Mouse (Mus musculus): ENCODE measurements around the gene Nfib. TPM values are rescaled to one million over a fixed set of nuclear protein-coding genes. Genes with fewer than 3 reads are reported as not detected.
A peak's percentile ranks its signal among the peaks of the same experiment; 100 is the strongest.

Nfib gene
- polyA plus RNA-seq, 1 experiment, result 4.8 TPM

DNA sequence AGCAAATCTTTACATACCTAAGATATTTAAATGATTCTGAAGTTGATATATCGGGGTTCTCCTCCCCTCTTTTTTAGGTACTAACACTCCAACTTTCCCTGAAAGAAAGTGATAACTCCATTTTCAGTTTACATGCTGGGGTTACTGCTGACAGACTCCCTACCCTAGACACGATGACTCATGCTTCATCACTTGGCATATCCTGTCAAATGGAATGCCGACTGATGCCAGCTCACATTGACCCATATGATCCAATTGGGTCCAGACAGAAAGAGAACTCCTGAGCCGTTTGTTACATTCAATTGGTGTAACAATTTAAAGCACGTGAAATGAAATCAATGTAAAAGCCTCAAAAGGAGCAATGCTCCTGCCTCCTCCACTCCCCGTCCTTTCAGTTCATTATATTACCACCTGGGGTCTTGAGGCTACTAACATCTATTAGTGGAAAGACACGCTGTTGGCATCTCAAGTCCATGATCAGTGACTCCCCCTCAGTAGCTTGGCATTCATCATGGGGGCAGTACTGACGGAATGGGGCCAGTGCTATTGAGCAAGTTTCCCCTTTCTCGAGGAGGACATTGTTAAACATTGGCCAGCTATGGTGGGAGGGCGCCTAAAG, 155.7 kb downstream of the Nfib start:
- no peak for DNase-seq (ENCODE audit: low read depth, low spot score)
- 87% methylated on average over 10 of the region's 10 CpGs for WGBS

DNA sequence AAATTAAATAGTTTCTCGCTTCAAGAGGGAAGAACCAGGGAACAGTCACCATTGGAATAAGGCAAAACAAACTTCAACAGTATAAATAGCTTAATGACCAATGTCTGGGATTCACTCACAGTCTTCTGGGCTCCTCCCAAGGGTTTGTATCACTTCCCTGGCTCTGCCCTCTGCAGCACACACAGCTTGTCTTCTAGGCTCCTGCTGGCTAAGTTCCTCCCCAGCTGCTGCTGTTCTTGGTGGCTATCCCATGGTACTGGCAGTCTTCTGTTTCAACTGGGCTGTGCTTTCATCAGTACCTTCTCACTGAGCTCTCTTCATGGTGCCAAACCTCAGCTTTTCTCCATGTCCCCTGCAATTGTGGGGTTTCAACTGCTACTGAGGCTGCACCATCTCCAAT, 157.3 kb downstream of the Nfib start:
- 71% methylated on average over 1 of the region's 1 CpGs for WGBS
- DNase-seq (ENCODE audit: low read depth, low spot score), result no peak

DNA sequence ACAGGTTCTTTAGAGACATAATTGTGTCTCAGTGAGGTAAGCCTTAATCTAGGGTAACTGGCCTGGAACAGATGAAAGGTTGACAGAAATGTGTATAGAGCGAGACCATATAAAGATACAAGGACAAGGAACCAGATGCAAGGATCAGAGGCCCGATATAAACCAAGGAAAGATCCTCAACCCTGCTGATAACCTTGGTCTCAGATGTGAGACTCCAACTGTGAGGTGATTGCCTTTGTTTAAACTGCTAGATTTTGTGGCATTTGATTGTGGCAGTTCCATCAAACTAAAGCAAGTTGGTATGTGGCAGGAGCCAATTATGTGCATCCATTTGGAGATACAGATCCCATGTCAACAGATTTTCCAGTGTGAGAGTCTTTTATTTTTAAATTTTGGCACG, 161.6 kb downstream of the Nfib start:
- WGBS, result 88% methylated on average over 3 of the region's 3 CpGs
- DNase-seq (ENCODE audit: low read depth, low spot score), result no peak

DNA sequence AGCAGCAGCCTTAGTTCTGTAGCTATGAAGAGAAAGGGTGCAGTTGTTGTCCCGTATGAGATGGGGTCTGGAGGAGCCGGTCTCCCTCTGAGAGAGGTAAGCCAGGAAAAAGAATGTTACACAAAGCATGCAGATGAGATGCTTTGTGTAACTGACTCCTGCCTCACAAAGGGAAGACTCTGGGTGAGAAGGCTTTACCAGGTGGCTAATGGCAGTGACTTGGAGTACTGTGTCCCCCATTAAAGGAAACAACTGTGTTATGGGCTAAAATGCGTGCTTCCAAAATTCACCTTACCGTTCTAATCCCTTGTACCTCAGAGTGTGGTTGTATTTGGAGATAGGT, 162.2 kb downstream of the Nfib start:
- 95% methylated on average over 4 of the region's 4 CpGs for WGBS
- no peak for DNase-seq (ENCODE audit: low read depth, low spot score)

DNA sequence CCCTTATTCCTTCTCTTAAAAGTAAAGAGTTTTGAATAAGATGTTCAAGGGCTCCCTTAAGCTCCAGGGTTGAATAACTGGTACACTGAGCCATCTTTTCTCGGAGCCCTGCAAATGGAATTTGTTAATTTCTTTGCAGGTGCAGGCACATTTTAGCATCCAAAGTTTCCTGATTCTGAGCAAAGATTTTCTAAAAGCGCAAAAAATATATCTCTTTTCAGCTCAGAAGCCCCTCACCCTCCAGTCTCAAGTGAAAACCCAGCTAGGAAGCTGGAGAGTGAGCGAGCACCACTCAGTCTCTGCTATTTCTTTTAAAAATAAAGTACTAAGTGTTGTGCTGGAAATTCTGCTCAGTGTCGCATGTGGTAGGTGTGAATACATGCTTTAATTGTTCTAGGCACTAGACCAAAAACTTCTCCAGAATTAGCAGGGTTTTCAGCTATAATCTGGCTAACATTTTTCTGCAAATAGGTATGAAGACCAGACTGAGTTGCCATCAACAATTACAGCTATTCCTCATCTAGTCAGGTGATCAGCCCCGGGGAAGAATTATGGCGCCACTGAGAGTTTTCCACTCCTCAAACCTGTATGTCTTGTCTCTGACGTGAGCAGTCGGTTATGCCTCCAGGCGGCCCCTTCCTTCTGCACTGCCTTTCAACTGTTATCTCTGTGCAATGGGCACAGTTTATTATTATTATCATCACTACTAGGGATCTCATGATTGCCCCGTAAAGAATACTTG, 162.7 kb downstream of the Nfib start:
- DNase-seq (ENCODE audit: low read depth, low spot score), result no peak
- 65% methylated on average over 10 of the region's 10 CpGs for WGBS

DNA sequence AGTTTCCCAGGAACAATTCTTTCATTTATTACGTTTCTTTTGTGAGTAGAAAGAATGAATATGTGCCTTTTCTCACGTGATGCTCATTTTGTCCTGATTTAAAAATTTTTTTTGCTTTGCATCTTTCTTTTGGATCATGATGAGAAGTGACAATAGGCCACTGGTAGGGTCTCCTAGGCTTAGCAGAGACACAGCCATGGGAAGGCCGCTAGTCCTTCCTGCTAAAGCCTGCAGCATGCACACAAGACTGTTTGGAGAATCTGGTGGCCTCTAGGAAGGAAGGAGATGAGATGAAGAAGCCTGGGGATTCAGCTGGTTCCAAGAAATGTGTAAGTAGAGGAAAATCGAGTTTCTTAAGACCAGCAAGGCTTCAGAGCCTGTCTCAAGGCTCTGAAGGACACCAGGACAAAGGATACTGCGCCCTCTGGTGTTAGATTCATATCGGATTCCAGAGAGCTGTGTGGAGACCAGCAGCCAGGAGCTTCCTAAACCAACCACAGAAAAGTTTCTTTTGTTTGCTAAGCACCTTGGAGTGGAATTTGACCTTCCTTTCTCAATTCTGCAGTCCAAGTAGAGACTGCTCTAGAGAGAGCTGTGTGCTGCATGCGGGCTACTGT, 163.5 kb downstream of the Nfib start:
- DNase-seq (ENCODE audit: low read depth, low spot score), result peak; percentile 76
- 33% methylated on average over 7 of the region's 7 CpGs for WGBS

DNA sequence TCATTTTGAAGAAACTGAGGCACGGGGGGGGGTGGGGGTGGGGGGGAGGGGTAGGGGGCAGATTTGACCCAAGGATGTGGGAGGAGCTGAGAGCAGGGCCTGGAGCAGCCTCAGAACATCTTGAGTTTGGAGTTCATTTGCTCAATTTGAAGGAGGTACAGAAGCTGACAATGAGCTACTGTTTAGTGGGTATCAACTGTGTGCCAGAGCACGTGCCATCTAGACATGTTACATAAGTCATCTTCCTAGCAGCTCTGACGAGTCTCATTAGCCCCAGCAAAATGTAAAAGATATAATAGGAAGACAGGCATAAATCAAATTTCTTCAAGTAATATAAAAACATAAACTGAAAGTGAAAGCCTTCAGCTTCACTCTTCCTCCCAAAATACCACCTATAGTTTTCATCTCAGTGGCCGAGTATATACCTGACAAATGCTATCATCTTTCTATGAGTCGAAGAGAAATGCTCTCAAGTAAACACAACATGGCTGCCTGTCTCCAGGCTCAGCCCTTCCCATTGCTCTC, 165.0 kb downstream of the Nfib start:
- 66% methylated on average over 5 of the region's 5 CpGs for WGBS
- DNase-seq (ENCODE audit: low read depth, low spot score), result no peak

DNA sequence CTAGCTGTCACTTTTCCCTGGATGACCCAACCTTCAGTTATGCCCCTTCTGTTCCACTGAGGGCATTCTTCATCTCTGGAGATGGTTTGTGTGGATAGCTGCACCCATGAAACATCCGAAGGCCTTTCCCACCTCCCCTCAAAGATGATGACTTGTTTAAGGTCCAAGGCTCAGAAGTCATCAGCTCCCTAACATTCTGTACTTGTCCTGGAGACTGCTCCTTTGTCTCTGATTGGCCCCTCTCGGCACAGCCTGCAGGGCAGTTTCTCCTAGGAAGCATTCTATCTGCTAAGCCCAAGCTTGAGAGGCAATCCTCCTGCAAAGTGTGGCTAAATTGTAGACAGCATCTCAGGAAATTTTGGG, 165.5 kb downstream of the Nfib start:
- DNase-seq (ENCODE audit: low read depth, low spot score), result no peak
- 86% methylated on average over 2 of the region's 2 CpGs for WGBS

DNA sequence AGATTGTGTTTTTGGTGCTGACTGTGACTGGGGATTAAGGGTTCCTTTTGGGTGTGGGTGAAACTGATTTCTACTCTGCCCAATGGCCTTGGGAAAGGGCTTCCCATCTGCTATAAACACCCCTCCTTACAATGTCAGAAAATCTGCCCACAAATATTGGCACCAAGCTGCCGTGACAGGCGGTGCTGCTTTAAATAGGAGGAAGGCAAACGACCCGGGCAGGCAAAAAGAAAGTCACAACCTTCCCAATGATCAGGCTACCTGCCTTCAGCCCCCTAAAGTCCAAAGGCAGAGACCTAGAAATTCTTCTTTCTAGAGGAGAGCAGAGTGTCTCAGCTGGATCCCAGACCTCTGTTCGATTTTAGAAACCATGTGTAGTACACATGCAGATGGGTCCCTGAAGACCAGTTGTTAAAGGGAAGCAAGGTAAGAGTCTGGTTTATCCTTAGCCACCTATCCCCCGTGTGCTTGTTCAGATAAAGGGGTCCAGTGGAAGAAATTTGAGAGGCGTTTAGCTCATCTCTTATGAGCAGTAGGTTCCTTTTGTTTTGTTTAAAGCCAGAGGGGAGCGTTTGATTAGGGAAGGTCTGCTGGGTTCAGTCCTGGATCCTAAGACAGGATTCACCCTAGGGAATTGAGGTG, 166.0 kb downstream of the Nfib start:
- no peak for DNase-seq (ENCODE audit: low read depth, low spot score)
- 68% methylated on average over 8 of the region's 8 CpGs for WGBS

DNA sequence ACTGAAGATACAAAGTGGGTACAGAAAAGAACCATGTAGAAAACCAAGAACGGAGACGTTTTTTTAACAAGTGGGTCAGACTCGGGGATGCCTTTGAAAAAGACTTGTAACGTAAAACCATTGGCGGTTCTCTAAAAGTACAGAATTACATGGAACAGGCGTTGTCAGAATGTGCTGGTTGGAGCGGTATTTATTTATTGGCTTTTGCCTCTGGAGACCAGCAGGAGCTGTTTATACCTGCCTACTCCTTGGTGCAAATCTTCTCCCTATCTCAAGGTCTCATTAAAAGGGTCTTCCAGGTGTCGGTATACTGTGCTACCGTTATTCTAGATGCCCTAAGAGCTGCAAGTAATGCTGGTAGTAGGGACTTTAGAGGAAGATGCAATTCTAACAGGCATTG, 166.7 kb downstream of the Nfib start:
- DNase-seq (ENCODE audit: low read depth, low spot score), result no peak
- 49% methylated on average over 9 of the region's 9 CpGs for WGBS

DNA sequence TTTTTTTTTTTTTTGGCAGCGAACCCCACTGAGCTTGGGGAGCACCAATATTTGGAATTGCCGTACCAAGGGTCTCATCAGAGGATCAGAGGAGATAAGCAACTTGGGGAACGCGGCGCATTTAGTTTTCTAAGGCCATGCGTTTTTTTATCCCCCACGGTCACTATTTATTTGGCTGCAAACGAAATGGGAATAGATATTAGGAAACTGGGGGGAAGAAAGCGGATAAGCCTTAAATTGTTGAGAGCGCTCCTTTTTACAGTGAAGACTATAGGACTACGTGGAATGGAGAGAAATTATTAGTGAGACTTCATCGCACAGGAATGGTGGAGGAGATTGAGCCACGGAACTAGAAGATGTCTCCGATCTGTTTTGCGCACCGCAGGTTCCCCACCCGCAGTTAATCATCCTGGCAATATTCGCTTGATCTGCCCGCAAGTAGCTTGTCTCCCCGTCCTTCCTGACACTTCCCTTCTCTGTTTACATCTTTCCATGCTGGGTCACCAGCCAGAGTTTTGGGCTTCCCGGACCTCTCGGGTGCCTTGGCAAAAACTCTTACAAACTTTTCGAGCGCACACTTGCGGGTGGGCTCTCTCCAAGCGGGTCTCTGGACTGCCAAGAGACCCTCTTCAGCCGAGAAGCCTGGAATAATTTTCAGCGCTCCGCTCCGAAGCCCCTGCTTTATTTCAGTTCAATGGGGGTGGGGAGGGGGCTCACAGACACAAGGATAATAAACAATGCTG, 167.3 kb downstream of the Nfib start:
- WGBS, result 19% methylated on average over 30 of the region's 30 CpGs
- DNase-seq (ENCODE audit: low read depth, low spot score), result no peak

DNA sequence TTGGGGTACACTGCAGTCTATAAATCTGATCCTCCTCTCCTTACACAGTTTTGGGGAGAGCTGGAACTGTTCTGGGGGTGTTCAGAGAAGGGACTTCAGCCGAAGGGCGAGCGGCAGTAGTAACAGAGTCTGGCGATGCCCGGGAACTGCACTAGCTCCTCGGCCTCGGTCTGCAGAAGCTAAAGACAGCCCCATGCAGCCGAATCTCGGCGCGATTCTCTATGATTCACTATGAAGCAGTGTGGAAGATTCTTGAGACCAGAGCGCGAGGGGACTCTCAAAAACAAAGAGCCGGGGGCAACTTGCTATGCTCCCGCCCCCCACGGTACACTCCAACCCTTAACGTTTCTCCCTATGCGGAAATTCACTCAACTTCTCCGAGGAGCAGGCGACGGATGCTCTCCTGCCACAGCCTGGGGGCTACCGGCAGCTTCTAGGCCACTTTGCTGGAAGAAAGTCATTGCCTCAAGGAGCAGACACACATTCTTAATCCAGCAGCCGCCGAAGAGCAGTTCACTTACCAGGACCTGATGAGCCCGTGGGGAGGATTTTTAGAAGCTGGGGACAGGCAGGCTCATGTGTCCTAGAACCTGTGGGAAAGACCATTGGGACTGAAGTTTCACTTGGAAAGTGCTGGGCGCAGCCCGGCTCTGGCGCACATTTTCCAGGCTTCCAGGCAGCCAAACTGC, 168.1 kb downstream of the Nfib start:
- 15% methylated on average over 28 of the region's 28 CpGs for WGBS
- DNase-seq (ENCODE audit: low read depth, low spot score), result no peak

DNA sequence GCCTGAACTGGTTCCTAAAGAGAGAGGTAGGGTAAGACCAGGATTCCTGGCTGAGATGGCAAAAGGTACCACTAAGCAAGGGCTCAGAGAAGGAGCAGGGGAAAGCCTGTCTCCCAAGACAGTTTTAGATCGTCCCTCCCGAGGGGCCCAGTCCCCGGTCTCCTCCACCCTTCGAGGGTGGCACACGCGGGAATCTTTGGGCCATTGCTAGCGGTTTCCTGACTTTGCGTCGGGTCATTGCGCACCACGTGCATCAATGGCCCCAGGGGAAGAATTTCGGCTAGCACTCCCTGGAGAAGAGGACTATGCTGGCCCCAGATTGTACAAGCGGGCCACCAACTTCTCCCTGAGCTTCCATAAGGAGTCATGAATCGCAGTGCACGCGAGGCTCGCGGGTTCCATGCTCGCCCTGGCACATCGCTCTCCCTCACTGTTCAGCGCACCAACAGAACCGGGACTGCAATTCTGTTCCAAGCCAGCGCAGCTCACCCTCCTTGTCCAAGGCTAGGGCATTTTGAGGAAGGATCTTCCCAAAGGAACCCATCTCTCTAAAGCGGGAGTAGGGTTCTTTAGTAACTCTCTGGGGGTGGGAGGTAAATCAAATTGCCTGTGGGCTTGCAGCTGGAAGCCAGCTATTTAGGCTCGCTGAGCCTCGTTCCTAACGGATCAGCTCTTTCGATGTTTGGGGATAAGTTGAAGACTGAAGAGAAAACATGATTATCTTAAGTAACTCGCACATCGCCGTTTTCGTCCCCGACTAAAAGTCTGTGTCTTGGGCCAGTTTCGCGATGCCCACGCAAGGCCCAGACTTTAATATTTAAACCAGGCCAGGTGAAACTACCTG, 168.9 kb downstream of the Nfib start:
- WGBS, result 52% methylated on average over 36 of the region's 36 CpGs
- no peak for DNase-seq (ENCODE audit: low read depth, low spot score)

DNA sequence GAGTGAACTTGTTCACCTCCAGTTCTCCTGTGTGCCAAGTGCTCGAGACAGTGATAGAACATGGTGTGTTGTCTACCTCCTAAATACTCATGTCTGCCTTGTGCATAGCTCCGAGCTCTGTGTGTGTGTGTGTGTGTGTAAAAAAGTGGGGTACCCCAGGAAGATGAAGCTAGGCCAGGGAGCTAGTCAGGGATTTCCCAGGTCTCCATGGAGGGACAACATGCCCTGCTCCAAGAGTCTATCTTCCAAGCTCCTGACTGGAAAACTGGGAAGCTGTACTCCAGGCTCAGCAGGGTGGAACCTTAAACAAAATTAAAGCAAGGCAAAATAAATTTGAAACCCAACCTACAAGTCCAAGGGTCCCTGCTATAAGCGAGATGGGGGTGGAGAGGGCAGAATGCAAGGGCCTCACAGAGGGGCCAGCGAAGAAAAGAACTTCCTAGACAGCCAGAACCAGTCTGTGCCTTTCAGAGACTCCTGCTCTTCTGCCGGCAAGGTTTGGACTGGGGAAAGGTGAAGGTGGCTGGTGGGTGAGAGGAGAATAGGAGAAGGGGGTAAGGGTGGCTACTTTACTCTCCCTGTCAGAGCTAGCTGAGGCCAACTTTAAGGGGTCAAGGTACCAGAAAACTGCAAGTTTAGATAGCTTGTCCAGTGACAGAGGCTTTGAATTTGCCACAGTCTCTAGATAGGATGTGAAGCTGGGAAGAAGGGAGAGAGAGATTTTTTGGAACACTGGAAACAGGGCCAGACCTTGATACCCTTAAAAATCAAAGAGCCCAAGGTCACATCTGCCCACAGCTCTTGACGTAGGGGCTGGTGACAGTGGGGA, 169.7 kb downstream of the Nfib start:
- no peak for DNase-seq (ENCODE audit: low read depth, low spot score)
- WGBS, result 90% methylated on average over 6 of the region's 6 CpGs

DNA sequence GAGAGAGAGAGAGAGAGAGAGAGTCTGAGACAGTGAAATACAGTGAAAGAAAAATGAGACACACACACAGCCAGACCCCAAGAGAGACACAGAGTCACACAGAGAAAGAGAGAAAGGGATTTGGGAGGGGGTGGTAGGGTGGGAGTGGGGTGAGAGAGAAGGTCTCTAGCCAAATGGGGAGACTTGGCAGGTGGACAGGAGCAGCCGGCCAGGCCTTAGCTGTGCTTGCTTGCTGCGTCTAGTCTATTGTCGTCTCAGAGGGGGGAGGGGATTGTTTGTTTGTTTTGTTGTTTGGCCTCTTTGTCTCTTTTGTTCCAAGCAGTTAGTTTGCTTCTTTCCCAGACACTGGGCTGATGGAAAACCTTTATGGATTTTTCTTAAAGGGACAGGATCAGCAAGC, 172.3 kb downstream of the Nfib start:
- WGBS, result 61% methylated on average over 3 of the region's 3 CpGs
- DNase-seq (ENCODE audit: low read depth, low spot score), result no peak

DNA sequence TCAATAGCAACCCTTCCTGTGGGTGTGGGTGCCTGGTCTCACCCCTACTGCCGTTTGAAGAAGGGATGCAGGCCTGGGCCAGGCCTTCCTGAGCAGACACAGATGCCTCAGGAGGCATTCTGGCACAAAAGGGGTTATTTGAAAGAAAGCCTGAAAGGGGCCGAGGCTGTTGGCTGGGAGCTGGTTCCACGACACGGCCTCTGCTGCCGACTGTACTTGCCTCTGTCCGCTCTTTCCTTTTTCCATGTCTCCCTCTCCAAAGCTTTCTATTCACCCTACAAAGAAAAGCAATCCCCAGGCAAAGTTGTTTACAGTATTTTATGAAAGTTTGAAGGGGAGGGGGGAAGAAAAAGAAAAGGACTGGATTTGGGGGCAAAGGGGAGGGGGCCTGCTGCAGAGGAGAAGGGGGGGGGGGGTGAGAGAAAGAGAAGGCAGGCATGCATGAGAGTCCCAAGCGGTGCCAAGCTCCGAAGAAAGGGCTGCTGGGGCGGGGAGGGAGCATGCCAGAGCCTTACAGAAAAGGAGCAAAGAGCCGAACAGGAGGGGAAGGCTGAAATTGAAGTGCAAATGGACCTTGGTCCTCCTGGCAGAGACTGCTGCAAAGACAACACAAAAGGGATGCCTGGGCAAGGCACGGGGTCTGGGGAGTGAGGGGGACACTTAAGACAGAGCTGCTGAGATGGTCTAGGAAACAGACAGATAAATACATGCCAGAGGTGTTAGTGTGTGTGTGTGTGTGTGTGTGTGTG, 172.9 kb downstream of the Nfib start:
- WGBS, result 44% methylated on average over 11 of the region's 11 CpGs
- DNase-seq (ENCODE audit: low read depth, low spot score), result no peak

DNA sequence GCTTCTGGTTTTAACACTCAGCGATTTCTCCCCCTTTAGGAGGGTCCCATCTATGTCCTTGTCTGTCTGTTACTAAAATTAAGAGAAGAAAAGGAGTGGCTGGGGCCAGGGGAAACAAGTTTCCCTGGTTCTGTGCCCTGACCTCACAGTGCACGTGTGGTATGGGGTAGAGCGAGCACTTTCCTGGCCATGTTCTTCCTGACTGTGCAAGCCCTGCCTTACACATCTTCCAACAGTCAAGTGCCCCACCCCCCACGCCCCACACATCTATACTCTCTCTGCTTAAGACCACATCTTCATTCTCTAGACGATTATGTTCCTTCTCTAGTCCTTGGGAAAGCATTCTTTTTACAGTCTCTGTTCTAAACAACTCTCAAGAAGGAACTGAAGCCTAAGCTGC, 173.6 kb downstream of the Nfib start:
- WGBS, result 67% methylated on average over 5 of the region's 5 CpGs
- DNase-seq (ENCODE audit: low read depth, low spot score), result no peak
